Mouse (Mus musculus) hindbrain, embryonic 13.5 days (tissue): ENCODE data around the gene Gm43064. TPM values are rescaled to one million over a fixed set of nuclear protein-coding genes. Genes with fewer than 3 reads are reported as not detected.
"Not testable (repeated sequence)": the region's sequence is repeated elsewhere in the genome, so short reads cannot be mapped to it uniquely, and the experiment has no call there.

ENCODE experiments used
- ATAC-seq: fragments of 200-750 bp; cut with Nextera tagmentation; 2 replicates; pipeline ENCODE4 v1.8.0; 2017; ENCODE audit warnings: moderate TSS enrichment; ENCODE audit not compliant: low FRiP score
- H3K27ac ChIP-seq: fragments of 300-500 bp; sonication (generic); 2 replicates; pipeline ENCODE4 v1.5.1; 2015; ENCODE audit warnings: inconsistent platforms, mild to moderate bottlenecking, moderate library complexity
- H3K27me3 ChIP-seq: fragments of 300-500 bp; sonication (generic); 2 replicates; pipeline ENCODE4 v1.6.1; 2015; ENCODE audit warnings: mild to moderate bottlenecking, inconsistent platforms
- H3K36me3 ChIP-seq: fragments of 300-500 bp; sonication (generic); 2 replicates; pipeline ENCODE4 v1.6.1; 2015; ENCODE audit warnings: mild to moderate bottlenecking, inconsistent platforms
- H3K4me1 ChIP-seq: fragments of 300-500 bp; sonication (generic); replicated peaks from 2 replicates; pipeline ENCODE4 v1.6.1; 2015; ENCODE audit warnings: inconsistent platforms
- H3K4me2 ChIP-seq: fragments of 300-500 bp; sonication (generic); 2 replicates; pipeline ENCODE4 v1.6.1; 2015; ENCODE audit warnings: inconsistent platforms, mild to moderate bottlenecking, moderate library complexity
- H3K4me3 ChIP-seq: fragments of 300-500 bp; sonication (generic); 2 replicates; pipeline ENCODE4 v1.5.1; 2015; ENCODE audit warnings: mild to moderate bottlenecking, inconsistent platforms
- H3K9ac ChIP-seq: fragments of 300-500 bp; sonication (generic); 2 replicates; pipeline ENCODE4 v1.6.1; 2015; ENCODE audit warnings: mild to moderate bottlenecking, inconsistent platforms
- H3K9me3 ChIP-seq: fragments of 300-500 bp; sonication (generic); 2 replicates; pipeline ENCODE4 v1.6.1; 2016; ENCODE audit warnings: inconsistent platforms
- WGBS: fragments of 180-500 bp; shearing (Covaris S2); methylation state at CpG from one replicate; pipeline ENCODE4 v1.1.7; 2015; 5-methylcytosine and 5-hydroxymethylcytosine counted together
- polyA plus RNA-seq: library from polyadenylated mRNA; unstranded; fragments of >200 nt; fragmentation: Nextera tagmentation; extraction: Ambion mirVana; gene quantifications from 2 replicates; pipeline ENCODE4 v1.2.1, GENCODE M21; 2015

Gene Gm43064
- polyA plus RNA-seq, 1 experiment from 2014 or later = 0.53 TPM

GRCm38 (mm10) chr3:103787225-103787624 lies 22.1 kb upstream of the Gm43064 start:
- Histone ChIP-seq H3K4me1 (peaks cover 30% of the 10 kb centered on the region), H3K9me3 (no peaks in the 10 kb centered on the region), H3K27me3 (no peaks in the 10 kb centered on the region), H3K36me3 (no peaks in the 10 kb centered on the region), H3K4me2 (no peak overlapping the region), H3K9ac (no peak overlapping the region), H3K27ac (no peak overlapping the region), H3K4me3 (no peak overlapping the region)
- WGBS = 69% methylated on average over 7 of the region's 7 CpGs
- ATAC-seq = no peak

- WGBS = 87% methylated on average over 7 of the region's 7 CpGs
- H3K4me3 ChIP-seq = peak overlapping the region; percentile 90; the same call in 1 of the 2 replicates
- H3K27ac ChIP-seq = no peak overlapping the region
- ATAC-seq = no peak
- H3K4me2 ChIP-seq = peak overlapping the region; percentile 79
- peaks cover 4% of the 10 kb centered on the region; the same call in 1 of the 2 replicates for H3K27me3 ChIP-seq
- H3K36me3 ChIP-seq = no peaks in the 10 kb centered on the region
- no peaks in the 10 kb centered on the region for H3K9me3 ChIP-seq
- peak overlapping the region; percentile 96; the same call in 1 of the 2 replicates for H3K9ac ChIP-seq
- peaks cover 30% of the 10 kb centered on the region for H3K4me1 ChIP-seq
Observed at GRCm38 (mm10) chr3:103789096-103789495, 20.3 kb upstream of the Gm43064 start.

- Histone ChIP-seq H3K4me2 (peak overlapping the region; percentile 79), H3K4me3 (peak overlapping the region; percentile 90), H3K27me3 (peaks cover 4% of the 10 kb centered on the region; the same call in 1 of the 2 replicates), H3K36me3 (no peaks in the 10 kb centered on the region), H3K9ac (peak overlapping the region; percentile 96), H3K27ac (peak overlapping the region; percentile 95), H3K9me3 (no peaks in the 10 kb centered on the region), H3K4me1 (peaks cover 30% of the 10 kb centered on the region)
- ATAC-seq = no peak
- WGBS = 3% methylated on average over 14 of the region's 14 CpGs
Observed at GRCm38 (mm10) chr3:103789891-103790345, 19.5 kb upstream of the Gm43064 start.

- Histone ChIP-seq H3K36me3 (no peaks in the 10 kb centered on the region), H3K9ac (peak overlapping the region; percentile 96), H3K4me3 (peak overlapping the region; percentile 90), H3K4me2 (peak overlapping the region; percentile 79), H3K4me1 (peaks cover 30% of the 10 kb centered on the region), H3K9me3 (no peaks in the 10 kb centered on the region), H3K27me3 (peaks cover 4% of the 10 kb centered on the region; the same call in 1 of the 2 replicates), H3K27ac (peak overlapping the region; percentile 95)
- peak; percentile 87 for ATAC-seq
- under 1% methylated on average over 36 of the region's 61 CpGs for WGBS
Observed at GRCm38 (mm10) chr3:103790346-103791145, 18.8 kb upstream of the Gm43064 start.

- Histone ChIP-seq H3K27ac (peak within 1 kb of the TSS; percentile 95), H3K4me3 (peak within 1 kb of the TSS; percentile 90), H3K4me2 (peak within 1 kb of the TSS; percentile 79), H3K9me3 (no peaks in the 10 kb centered on the region), H3K36me3 (no peaks in the 10 kb centered on the region), H3K27me3 (peaks cover 4% of the 10 kb centered on the region), H3K4me1 (peaks cover 30% of the 10 kb centered on the region), H3K9ac (peak within 1 kb of the TSS; percentile 96)
- peak; percentile 96 for ATAC-seq
- WGBS = 11% methylated on average over 46 of the region's 49 CpGs
Observed at GRCm38 (mm10) chr3:103791230-103792110, 17.9 kb upstream of the Gm43064 start, which contains the start of gene Hipk1. Gene Hipk1 (minus strand): TSS chr3:103791563.

GRCm38 (mm10) chr3:103792111-103792406 lies 17.3 kb upstream of the Gm43064 start:
- not testable (repeated sequence) for H3K9me3 ChIP-seq, ATAC-seq, H3K27me3 ChIP-seq, H3K36me3 ChIP-seq
- peak overlapping the region; percentile 96 for H3K9ac ChIP-seq
- H3K4me1 ChIP-seq = peaks cover 30% of the 10 kb centered on the region
- H3K4me2 ChIP-seq = peak overlapping the region; percentile 79
- peak overlapping the region; percentile 95 for H3K27ac ChIP-seq
- WGBS = 81% methylated on average over 5 of the region's 5 CpGs
- peak overlapping the region; percentile 90 for H3K4me3 ChIP-seq

- peaks cover 9% of the 10 kb centered on the region for H3K27me3 ChIP-seq
- H3K36me3 ChIP-seq = no peaks in the 10 kb centered on the region
- H3K9me3 ChIP-seq = no peaks in the 10 kb centered on the region
- 83% methylated on average over 1 of the region's 1 CpGs for WGBS
- no peak for ATAC-seq
- no peak overlapping the region for H3K4me3 ChIP-seq
- no peak overlapping the region for H3K9ac ChIP-seq
- H3K4me2 ChIP-seq = no peak overlapping the region
- peaks cover 25% of the 10 kb centered on the region for H3K4me1 ChIP-seq
- H3K27ac ChIP-seq = no peak overlapping the region
Observed at GRCm38 (mm10) chr3:103792566-103792965, 16.8 kb upstream of the Gm43064 start.

- Histone ChIP-seq H3K27ac (no peak overlapping the region), H3K4me3 (no peak overlapping the region), H3K9ac (no peak overlapping the region), H3K4me2 (no peak overlapping the region), H3K9me3 (no peaks in the 10 kb centered on the region), H3K4me1 (peaks cover 5% of the 10 kb centered on the region), H3K27me3 (peaks cover 9% of the 10 kb centered on the region), H3K36me3 (peaks cover 4% of the 10 kb centered on the region)
- WGBS = 76% methylated on average over 2 of the region's 2 CpGs
- no peak for ATAC-seq
Observed at GRCm38 (mm10) chr3:103796389-103796788, 13.0 kb upstream of the Gm43064 start.

GRCm38 (mm10) chr3:103799507-103799906 lies 9.9 kb upstream of the Gm43064 start:
- no peak overlapping the region for H3K4me3 ChIP-seq
- no peak for ATAC-seq

GRCm38 (mm10) chr3:103801631-103802531 lies 7.5 kb upstream of the Gm43064 start:
- peaks cover 45% of the 10 kb centered on the region for H3K36me3 ChIP-seq
- H3K9me3 ChIP-seq = no peaks in the 10 kb centered on the region
- no peak overlapping the region for H3K4me3 ChIP-seq
- no peak overlapping the region for H3K4me2 ChIP-seq
- 83% methylated on average over 10 of the region's 10 CpGs for WGBS
- no peak overlapping the region for H3K9ac ChIP-seq
- ATAC-seq = no peak
- peaks cover under 1% of the 10 kb centered on the region; the same call in 1 of the 2 replicates for H3K27me3 ChIP-seq
- no peaks in the 10 kb centered on the region for H3K4me1 ChIP-seq
- H3K27ac ChIP-seq = 0 out of 2 replicates have a peak overlapping the region, but pooled peaks have one; percentile 20

More at GRCm38 (mm10) chr3:103799507-103799906, 9.9 kb upstream of the Gm43064 start:
- Histone ChIP-seq H3K36me3 (peaks cover 32% of the 10 kb centered on the region), H3K27ac (no peak overlapping the region), H3K9me3 (no peaks in the 10 kb centered on the region), H3K4me1 (no peaks in the 10 kb centered on the region), H3K4me2 (no peak overlapping the region), H3K9ac (no peak overlapping the region), H3K27me3 (peaks cover 5% of the 10 kb centered on the region; the same call in 1 of the 2 replicates)
- 84% methylated on average over 2 of the region's 2 CpGs for whole genome bisulfite sequencing

GRCm38 (mm10) chr3:103802861-103803260 lies 6.5 kb upstream of the Gm43064 start:
- no peaks in the 10 kb centered on the region for H3K9me3 ChIP-seq
- H3K9ac ChIP-seq = no peak overlapping the region
- H3K27me3 ChIP-seq = no peaks in the 10 kb centered on the region
- peaks cover 3% of the 10 kb centered on the region for H3K4me1 ChIP-seq
- no peak overlapping the region for H3K27ac ChIP-seq
- H3K36me3 ChIP-seq = peaks cover 45% of the 10 kb centered on the region
- ATAC-seq = no peak
- H3K4me3 ChIP-seq = no peak overlapping the region
- H3K4me2 ChIP-seq = no peak overlapping the region
- WGBS = 88% methylated on average over 8 of the region's 8 CpGs
